Comparison of ENCODE assay signal across 8 mouse cellular contexts in the genomic region with DNA sequence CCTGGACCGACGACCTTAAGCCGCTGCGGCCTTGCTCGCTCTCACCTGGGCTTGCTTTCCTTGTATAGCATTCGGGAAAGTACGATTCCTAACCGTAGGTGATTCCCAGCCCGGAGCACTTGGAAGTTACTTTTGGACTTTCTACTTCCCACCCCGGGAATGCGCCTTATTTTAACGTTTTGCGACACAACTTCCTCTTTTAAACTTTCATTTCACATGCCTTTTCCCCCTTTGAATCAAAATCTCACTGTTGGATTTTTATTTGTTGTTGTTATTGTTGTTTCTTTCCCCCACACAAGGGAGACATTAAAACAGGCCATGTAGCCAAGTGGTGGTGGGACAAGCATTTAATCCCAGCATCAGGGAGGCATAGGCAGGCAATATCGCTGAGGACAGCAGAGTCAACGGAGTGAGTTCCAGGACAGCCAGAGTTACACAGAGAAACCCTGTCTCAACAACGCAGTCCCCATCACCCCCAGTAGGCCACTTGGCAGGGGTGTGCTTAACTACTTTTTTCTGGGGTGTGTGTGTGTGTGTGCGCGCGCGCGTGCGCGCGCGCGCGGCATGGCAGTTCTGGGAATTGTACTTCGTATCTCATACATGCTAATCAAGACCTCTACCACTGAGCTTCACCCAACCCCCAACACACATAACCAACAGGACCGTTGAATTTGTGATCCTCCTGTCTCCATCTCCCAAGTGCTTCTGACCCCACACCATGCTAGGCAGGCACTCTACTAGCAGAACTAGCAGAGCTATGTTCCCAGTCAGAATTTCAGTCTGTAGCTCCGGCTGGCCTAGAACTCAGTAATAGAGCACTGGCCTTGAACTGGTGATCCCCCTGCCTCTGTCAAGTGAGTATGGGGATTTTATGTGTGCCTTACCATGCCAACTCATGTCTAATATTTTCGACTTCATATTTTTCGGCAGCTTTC. TPM values are rescaled to one million over a fixed set of nuclear protein-coding genes. Genes with fewer than 3 reads are reported as not detected.
DNase-seq lines count a peak whose midpoint lies in the region; ATAC-seq lines count a peak whose summit lies in the region.

No protein-coding gene starts in this region.

- H3K36me3 ChIP-seq in heart, embryonic 14.5 days (ENCODE audit: control insufficient read depth, insufficient read depth, low read length) = no peaks in the 10 kb centered on the region
- no peaks in the 10 kb centered on the region for H3K36me3 ChIP-seq in liver, embryonic 12.5 days
- no peaks in the 10 kb centered on the region for H3K36me3 ChIP-seq in neural tube, embryonic 13.5 days

- H3K4me1 ChIP-seq in heart, embryonic 14.5 days (ENCODE audit: control insufficient read depth in 2 of 2, insufficient read depth in 2 of 2, low read length in 2 of 2) = peaks cover 4% of the 10 kb centered on the region in 2 experiments; a peak in 3 of 4 replicates
- peaks cover 35% of the 10 kb centered on the region for H3K4me1 ChIP-seq in liver, embryonic 12.5 days
- peaks cover 22% of the 10 kb centered on the region for H3K4me1 ChIP-seq in neural tube, embryonic 13.5 days (replicated peaks)

- H3K27ac ChIP-seq in heart, embryonic 14.5 days (replicated peaks in 1 of 2; ENCODE audit: control insufficient read depth in 1 of 2, insufficient read depth in 1 of 2, low read depth in 2 of 2, low read length in 2 of 2) = peak overlapping the region; percentile 91 to 94
- H3K27ac ChIP-seq in liver, embryonic 12.5 days = peak overlapping the region; percentile 89
- peak overlapping the region; percentile 95 for H3K27ac ChIP-seq in neural tube, embryonic 13.5 days (replicated peaks)

- H3K27me3 ChIP-seq in heart, embryonic 14.5 days (ENCODE audit: control insufficient read depth, insufficient read depth, low read length) = no peaks in the 10 kb centered on the region
- no peaks in the 10 kb centered on the region for H3K27me3 ChIP-seq in liver, embryonic 12.5 days (replicated peaks)
- no peaks in the 10 kb centered on the region for H3K27me3 ChIP-seq in neural tube, embryonic 13.5 days

- H3K4me2 ChIP-seq in heart, embryonic 14.5 days (ENCODE audit: low read length) = peak overlapping the region; percentile 80
- H3K4me2 ChIP-seq in liver, embryonic 12.5 days = peak overlapping the region; percentile 81
- peak overlapping the region; percentile 66 for H3K4me2 ChIP-seq in neural tube, embryonic 13.5 days

- H3K9ac ChIP-seq in heart, embryonic 14.5 days (ENCODE audit: low read length) = peak overlapping the region; percentile 93
- peak overlapping the region; percentile 86 for H3K9ac ChIP-seq in liver, embryonic 12.5 days
- H3K9ac ChIP-seq in neural tube, embryonic 13.5 days = peak overlapping the region; percentile 88

- no peaks in the 10 kb centered on the region for H3K9me3 ChIP-seq in heart, embryonic 14.5 days (ENCODE audit: control insufficient read depth, low read length)
- H3K9me3 ChIP-seq in liver, embryonic 12.5 days (replicated peaks) = no peaks in the 10 kb centered on the region
- no peaks in the 10 kb centered on the region for H3K9me3 ChIP-seq in neural tube, embryonic 13.5 days

- ATAC-seq in heart, embryonic 14.5 days (ENCODE audit: insufficient number of reproducible peaks, insufficient read depth, low FRiP score, low read depth) = 0 out of 2 replicates have a peak, but pooled peaks have one; percentile 19
- peak; percentile 64 for ATAC-seq in liver, embryonic 12.5 days
- peak; percentile 48 for ATAC-seq in neural tube, embryonic 13.5 days (ENCODE audit: low read depth)

- H3K4me3 ChIP-seq in heart, embryonic 14.5 days (ENCODE audit: control insufficient read depth in 1 of 2, insufficient read depth in 1 of 2, low read depth in 1 of 2, low read length in 2 of 2) = peak overlapping the region; percentile 81 to 84
- H3K4me3 ChIP-seq in liver, embryonic 12.5 days = peak overlapping the region; percentile 81
- peak overlapping the region; percentile 78 for H3K4me3 ChIP-seq in neural tube, embryonic 13.5 days

- WGBS in heart, embryonic 14.5 days = 30% methylated on average over 32 of the region's 32 CpGs
- WGBS in liver, embryonic 12.5 days (ENCODE audit: insufficient replicate concordance) = 19% methylated on average over 32 of the region's 32 CpGs
- 31% methylated on average over 32 of the region's 32 CpGs for WGBS in neural tube, embryonic 13.5 days

- DNase-seq in urinary bladder, postnatal 14 days (ENCODE audit: low spot score) = peak; percentile 11
- no peak for DNase-seq in urinary bladder, postnatal 36 days (ENCODE audit: low spot score in 2 of 2)
- peak; percentile 45 for DNase-seq in embryo, embryonic 10.5 days (ENCODE audit: low spot score)
- no peak for DNase-seq in layer of hippocampus, adult 8-10 months (ENCODE audit: low spot score in 2 of 2)
- DNase-seq in layer of hippocampus, adult 9-10 months (ENCODE audit: low spot score) = no peak

RNA-seq across cellular contexts. Expression of gene Rufy1, which starts 0.5 kb away (rescaled TPM):
- 27.1 and 28.6 TPM in 2 replicates for polyA plus RNA-seq in heart, embryonic 14.5 days (2014; fragmentation: Nextera tagmentation; extraction: Ambion mirVana)
- polyA plus RNA-seq in liver, embryonic 12.5 days (2016; fragmentation: Nextera tagmentation; extraction: Ambion mirVana) = 12.0 and 12.8 TPM in 2 replicates
- 26.5 and 28.4 TPM in 2 replicates for polyA plus RNA-seq in neural tube, embryonic 13.5 days (2015; fragmentation: Nextera tagmentation; extraction: Ambion mirVana)
- total RNA-seq in layer of hippocampus, adult 8-10 months (2022) = 10 to 100 TPM; 29.6 to 33.1 (median 32.7) TPM

RNA-seq across cellular contexts. Expression of gene Hnrnph1, which starts 54.6 kb away (rescaled TPM):
- polyA plus RNA-seq in heart, embryonic 14.5 days (2014; fragmentation: Nextera tagmentation; extraction: Ambion mirVana) = 226 and 241 TPM in 2 replicates
- 160 TPM in 2 replicates for polyA plus RNA-seq in liver, embryonic 12.5 days (2016; fragmentation: Nextera tagmentation; extraction: Ambion mirVana)
- 482 and 577 TPM in 2 replicates for polyA plus RNA-seq in neural tube, embryonic 13.5 days (2015; fragmentation: Nextera tagmentation; extraction: Ambion mirVana)
- total RNA-seq in layer of hippocampus, adult 8-10 months (2022) = 100 to 1,000 TPM; 246 to 288 (median 274) TPM

Comparison
In these comparisons a context has a peak if more than half of its experiments do, and no peak if none do; other contexts are left out.
1. DNase-seq: peak in urinary bladder, postnatal 14 days (single experiment) and embryo, embryonic 10.5 days (single experiment); none in urinary bladder, postnatal 36 days (0 of 2), layer of hippocampus, adult 8-10 months (0 of 2) and layer of hippocampus, adult 9-10 months (single experiment).
2. Peak in every context shown above with its lines, with median percentiles within 50 percentile points of each other: ATAC-seq, H3K27ac ChIP-seq, H3K4me2 ChIP-seq, H3K4me3 ChIP-seq and H3K9ac ChIP-seq.